Comparison of ENCODE assay signal across 27 mouse cellular contexts in genomic region chr11:96502948-96503347, GRCm38 (mm10). TPM values are rescaled to one million over a fixed set of nuclear protein-coding genes. Genes with fewer than 3 reads are reported as not detected.
"Had no signal": no experiment of that assay in that cellular context is flagged by ENCODE, and none has a peak within 500 bp of the region (broad histone marks: within the 10 kb centered on the region; RNA-seq: fewer than 3 reads in every experiment).

No protein-coding gene starts in this region.

- H3K4me2 ChIP-seq: forebrain, embryonic 15.5 days; heart, embryonic 11.5 days; heart, embryonic 13.5 days; heart, embryonic 15.5 days; hindbrain, embryonic 13.5 days; hindbrain, embryonic 15.5 days; kidney, embryonic 15.5 days; limb, embryonic 13.5 days had no signal

- DNase-seq: forebrain, postnatal 0 days; gastrocnemius, postnatal 14 days; gastrocnemius, postnatal 36 days; heart, adult 11 months; heart, adult 2 months; heart, postnatal 14 days; heart, postnatal 36 days; kidney, adult 11 months; kidney, adult 2 months; kidney, adult 9 months; kidney, postnatal 14 days; kidney, postnatal 36 days; layer of hippocampus, adult 9-11 months; layer of hippocampus, postnatal 36 days; left cerebral cortex, postnatal 4 days had no signal

- H3K27ac ChIP-seq: forebrain, embryonic 15.5 days; heart, adult 2 months; heart, embryonic 13.5 days; heart, embryonic 15.5 days; hindbrain, embryonic 13.5 days; hindbrain, embryonic 15.5 days; hindbrain, postnatal 0 days; kidney, embryonic 15.5 days; kidney, postnatal 0 days; limb, embryonic 13.5 days had no signal

- H3K4me1 ChIP-seq: hindbrain, embryonic 13.5 days; limb, embryonic 13.5 days had no signal

- H3K27me3 ChIP-seq: forebrain, embryonic 15.5 days; hindbrain, embryonic 13.5 days; hindbrain, embryonic 15.5 days; kidney, embryonic 15.5 days had no signal

- H3K36me3 ChIP-seq: forebrain, embryonic 15.5 days; heart, embryonic 13.5 days; heart, embryonic 15.5 days; hindbrain, embryonic 13.5 days; hindbrain, embryonic 15.5 days; kidney, embryonic 15.5 days; limb, embryonic 13.5 days had no signal

- H3K9ac ChIP-seq: forebrain, embryonic 15.5 days; forebrain, postnatal 0 days; heart, embryonic 13.5 days; heart, embryonic 15.5 days; hindbrain, embryonic 13.5 days; hindbrain, embryonic 15.5 days; kidney, embryonic 15.5 days; limb, embryonic 13.5 days had no signal

- H3K9me3 ChIP-seq: forebrain, embryonic 15.5 days; heart, embryonic 13.5 days; heart, embryonic 15.5 days; hindbrain, embryonic 13.5 days; hindbrain, embryonic 15.5 days; kidney, embryonic 15.5 days; limb, embryonic 13.5 days had no signal

- H3K4me3 ChIP-seq: forebrain, embryonic 15.5 days; heart, adult 2 months; heart, embryonic 13.5 days; heart, embryonic 15.5 days; hindbrain, embryonic 13.5 days; hindbrain, embryonic 15.5 days; kidney, embryonic 15.5 days; limb, embryonic 13.5 days had no signal

- ATAC-seq: forebrain, embryonic 15.5 days; forebrain, postnatal 0 days; hindbrain, postnatal 0 days; intestine, embryonic 16.5 days had no signal

RNA-seq across cellular contexts. Expression of gene Skap1, which starts 38.6 kb away (rescaled TPM):
- total RNA-seq: gastrocnemius, adult 18-20 months had no signal
